Mouse (Mus musculus): ENCODE data around the gene Gpr27. TPM values are rescaled to one million over a fixed set of nuclear protein-coding genes. Genes with fewer than 3 reads are reported as not detected.

The Gpr27 gene
- polyA plus RNA-seq, 1 experiment, result 0.99 TPM

DNA sequence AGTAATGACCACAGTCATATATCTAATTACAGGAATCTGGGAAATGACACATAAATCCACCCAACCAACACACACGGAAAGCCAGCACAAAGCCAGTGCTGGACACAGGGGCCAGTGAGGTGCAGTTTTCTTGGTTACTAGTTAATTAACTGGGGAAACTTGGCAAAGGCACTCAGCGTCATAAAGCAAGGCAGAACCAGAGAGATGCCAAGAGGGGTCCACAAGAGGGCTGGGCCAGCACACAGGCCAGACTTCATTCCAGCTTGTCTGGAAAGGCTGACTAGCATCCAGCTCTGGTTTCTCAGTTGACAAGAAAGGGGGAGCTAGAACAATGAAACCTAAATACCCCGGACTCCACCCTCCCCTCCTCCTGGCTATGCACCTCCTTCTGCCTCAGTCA lies 8.0 kb downstream of the Gpr27 start:
- DNase-seq, result peak; percentile 45
- Histone ChIP-seq H3K27ac (ENCODE audit: insufficient read depth, low read depth, low read length) (no peak overlapping the region), H3K4me1 (ENCODE audit: control insufficient read depth, insufficient read depth, low read length) (no peaks in the 10 kb centered on the region), H3K36me3 (ENCODE audit: control insufficient read depth, insufficient read depth, low read length) (no peaks in the 10 kb centered on the region), H3K4me3 (ENCODE audit: insufficient read depth, low read depth, low read length) (no peak overlapping the region), H3K27me3 (replicated peaks; ENCODE audit: control insufficient read depth, insufficient read depth, low read length) (no peaks in the 10 kb centered on the region)
- WGBS, result 24% methylated on average over 3 of the region's 3 CpGs
- TF ChIP-seq CTCF (conservative IDR thresholded peaks at IDR 0.05; ENCODE audit: insufficient read depth, insufficient read length, low read depth, low read length) (no peak), POLR2A (IDR thresholded peaks at IDR 0.05; ENCODE audit: low read depth, low read length) (no peak)

DNA sequence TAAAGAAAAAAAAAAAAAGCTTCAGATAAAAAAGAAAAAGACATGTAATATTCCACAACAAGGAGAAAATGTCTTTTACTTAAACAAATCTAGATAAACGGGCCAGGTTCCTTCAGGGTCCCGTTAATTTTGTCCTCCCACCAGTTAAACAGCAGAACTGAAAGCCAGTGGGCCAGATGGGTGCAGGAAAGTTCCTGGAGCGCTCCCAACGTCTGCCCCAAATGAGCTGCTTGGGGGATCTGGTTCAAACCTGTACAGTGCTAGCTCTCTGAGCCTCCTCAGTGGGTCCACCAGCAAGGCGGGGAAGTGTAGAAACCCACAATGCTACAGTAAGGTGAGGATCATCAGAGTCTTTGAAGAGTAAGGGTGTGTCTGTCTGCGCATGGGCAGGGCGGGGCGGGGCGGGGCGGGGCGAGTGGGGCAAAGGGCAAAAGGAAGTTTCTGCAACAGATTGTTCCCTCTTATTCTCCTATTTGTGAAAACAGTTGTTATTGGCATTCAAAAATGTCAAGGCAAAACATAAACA lies 19.2 kb downstream of the Gpr27 start:
- Histone ChIP-seq H3K4me1 (ENCODE audit: control insufficient read depth, insufficient read depth, low read length) (no peaks in the 10 kb centered on the region), H3K36me3 (ENCODE audit: control insufficient read depth, insufficient read depth, low read length) (no peaks in the 10 kb centered on the region), H3K27me3 (replicated peaks; ENCODE audit: control insufficient read depth, insufficient read depth, low read length) (no peaks in the 10 kb centered on the region), H3K27ac (ENCODE audit: insufficient read depth, low read depth, low read length) (no peak overlapping the region), H3K4me3 (ENCODE audit: insufficient read depth, low read depth, low read length) (no peak overlapping the region)
- DNase-seq, result no peak
- no peak for TF ChIP-seq CTCF (conservative IDR thresholded peaks at IDR 0.05; ENCODE audit: insufficient read depth, insufficient read length, low read depth, low read length)
- TF ChIP-seq POLR2A (IDR thresholded peaks at IDR 0.05; ENCODE audit: low read depth, low read length), result no peak
- WGBS, result 73% methylated on average over 11 of the region's 11 CpGs

DNA sequence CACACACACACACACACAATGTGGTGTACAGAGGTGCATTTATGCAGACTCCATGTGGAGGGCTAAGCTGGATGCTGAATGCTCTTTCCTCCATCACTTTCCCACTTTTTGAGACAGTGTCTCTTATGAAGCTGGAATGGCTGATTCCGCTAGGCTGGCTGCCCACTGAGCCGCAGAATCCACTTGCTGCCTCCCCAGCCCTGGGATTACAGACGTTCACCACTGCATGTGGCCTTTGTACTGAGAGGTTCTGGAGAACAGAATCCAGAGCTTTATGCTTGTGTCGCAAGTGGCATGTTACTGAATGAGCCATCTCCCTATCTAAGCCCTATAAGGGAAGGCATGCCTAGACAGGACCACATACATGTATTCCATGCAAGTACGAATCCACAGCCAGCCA lies 20.8 kb downstream of the Gpr27 start:
- Histone ChIP-seq H3K36me3 (ENCODE audit: control insufficient read depth, insufficient read depth, low read length) (no peaks in the 10 kb centered on the region), H3K27ac (ENCODE audit: insufficient read depth, low read depth, low read length) (no peak overlapping the region), H3K27me3 (replicated peaks; ENCODE audit: control insufficient read depth, insufficient read depth, low read length) (no peaks in the 10 kb centered on the region), H3K4me1 (ENCODE audit: control insufficient read depth, insufficient read depth, low read length) (no peaks in the 10 kb centered on the region), H3K4me3 (ENCODE audit: insufficient read depth, low read depth, low read length) (no peak overlapping the region)
- WGBS, result 82% methylated on average over 5 of the region's 5 CpGs
- no peak for TF ChIP-seq CTCF (conservative IDR thresholded peaks at IDR 0.05; ENCODE audit: insufficient read depth, insufficient read length, low read depth, low read length)
- no peak for TF ChIP-seq POLR2A (IDR thresholded peaks at IDR 0.05; ENCODE audit: low read depth, low read length)
- no peak for DNase-seq

DNA sequence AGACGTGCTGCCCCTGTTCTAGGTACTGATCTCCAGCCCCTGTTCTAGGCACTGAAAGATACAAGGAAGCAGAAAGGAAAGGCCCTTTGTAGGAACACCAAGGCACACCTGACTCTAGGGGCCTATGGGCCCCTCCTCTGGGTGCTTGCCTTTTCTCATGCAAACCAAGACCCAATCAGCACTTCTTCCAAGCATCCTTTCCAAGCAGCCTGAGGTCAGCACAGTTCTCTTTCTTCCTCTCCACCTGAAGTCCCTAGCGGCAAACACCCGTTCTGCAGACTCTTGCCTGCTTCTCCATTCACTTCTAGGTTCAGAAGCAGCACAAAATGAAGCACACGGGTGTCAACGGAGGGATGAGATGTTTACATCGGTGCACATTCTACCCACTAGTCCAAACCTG lies 22.7 kb downstream of the Gpr27 start:
- H3K27ac ChIP-seq (ENCODE audit: insufficient read depth, low read depth, low read length), result no peak overlapping the region
- H3K36me3 ChIP-seq (ENCODE audit: control insufficient read depth, insufficient read depth, low read length), result no peaks in the 10 kb centered on the region
- H3K4me3 ChIP-seq (ENCODE audit: insufficient read depth, low read depth, low read length), result no peak overlapping the region
- no peaks in the 10 kb centered on the region for H3K27me3 ChIP-seq (replicated peaks; ENCODE audit: control insufficient read depth, insufficient read depth, low read length)
- TF ChIP-seq POLR2A (IDR thresholded peaks at IDR 0.05; ENCODE audit: low read depth, low read length) (no peak), CTCF (conservative IDR thresholded peaks at IDR 0.05; ENCODE audit: insufficient read depth, insufficient read length, low read depth, low read length) (no peak)
- WGBS, result 77% methylated on average over 6 of the region's 6 CpGs
- DNase-seq, result no peak
- no peaks in the 10 kb centered on the region for H3K4me1 ChIP-seq (ENCODE audit: control insufficient read depth, insufficient read depth, low read length)

DNA sequence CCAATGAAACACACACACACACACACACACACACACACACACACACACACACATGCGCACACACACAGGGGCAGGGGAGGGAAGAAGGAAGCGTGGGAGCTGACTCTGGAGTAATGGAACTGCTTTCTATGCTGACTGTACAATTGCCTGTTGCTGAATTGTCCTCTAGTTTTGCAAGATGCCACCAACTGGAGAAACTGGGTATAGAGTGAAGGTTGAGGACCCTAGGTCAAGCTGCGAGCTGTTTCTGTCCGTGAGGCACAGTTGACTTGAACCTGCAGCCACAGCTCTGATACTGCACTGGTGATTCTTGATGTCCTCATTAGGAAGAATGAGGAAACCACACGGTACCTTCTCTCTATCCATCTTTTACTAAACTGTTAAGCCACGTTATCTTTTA lies 23.4 kb downstream of the Gpr27 start:
- Histone ChIP-seq H3K36me3 (ENCODE audit: control insufficient read depth, insufficient read depth, low read length) (no peaks in the 10 kb centered on the region), H3K4me3 (ENCODE audit: insufficient read depth, low read depth, low read length) (no peak overlapping the region), H3K27ac (ENCODE audit: insufficient read depth, low read depth, low read length) (no peak overlapping the region), H3K27me3 (replicated peaks; ENCODE audit: control insufficient read depth, insufficient read depth, low read length) (no peaks in the 10 kb centered on the region), H3K4me1 (ENCODE audit: control insufficient read depth, insufficient read depth, low read length) (no peaks in the 10 kb centered on the region)
- DNase-seq, result no peak
- TF ChIP-seq POLR2A (IDR thresholded peaks at IDR 0.05; ENCODE audit: low read depth, low read length) (no peak), CTCF (conservative IDR thresholded peaks at IDR 0.05; ENCODE audit: insufficient read depth, insufficient read length, low read depth, low read length) (no peak)
- WGBS, result 59% methylated on average over 6 of the region's 6 CpGs

DNA sequence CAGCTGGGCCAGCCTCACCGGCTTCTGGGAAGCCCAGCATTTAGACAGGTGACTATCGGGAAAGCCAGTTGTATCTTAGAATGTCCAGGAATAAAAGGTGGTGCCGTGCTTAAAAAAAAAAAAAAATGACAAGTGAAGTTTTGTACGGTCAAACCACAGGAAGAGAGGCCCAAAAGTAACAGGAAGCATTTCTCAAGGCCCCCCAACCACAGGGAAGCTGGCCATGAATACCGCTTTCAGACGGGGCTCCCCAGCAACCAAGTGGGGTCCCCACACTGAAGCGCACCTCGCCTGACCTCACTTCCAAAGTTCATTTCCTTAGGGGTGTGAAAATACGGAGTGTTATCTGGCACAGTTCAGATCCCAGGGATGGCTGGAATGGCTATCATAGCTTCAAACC lies 28.6 kb downstream of the Gpr27 start:
- Histone ChIP-seq H3K4me3 (ENCODE audit: insufficient read depth, low read depth, low read length) (no peak overlapping the region), H3K4me1 (ENCODE audit: control insufficient read depth, insufficient read depth, low read length) (no peaks in the 10 kb centered on the region), H3K27ac (ENCODE audit: insufficient read depth, low read depth, low read length) (no peak overlapping the region), H3K27me3 (replicated peaks; ENCODE audit: control insufficient read depth, insufficient read depth, low read length) (no peaks in the 10 kb centered on the region), H3K36me3 (ENCODE audit: control insufficient read depth, insufficient read depth, low read length) (no peaks in the 10 kb centered on the region)
- TF ChIP-seq POLR2A (IDR thresholded peaks at IDR 0.05; ENCODE audit: low read depth, low read length) (no peak), CTCF (conservative IDR thresholded peaks at IDR 0.05; ENCODE audit: insufficient read depth, insufficient read length, low read depth, low read length) (no peak)
- WGBS, result 82% methylated on average over 9 of the region's 9 CpGs
- DNase-seq, result no peak

DNA sequence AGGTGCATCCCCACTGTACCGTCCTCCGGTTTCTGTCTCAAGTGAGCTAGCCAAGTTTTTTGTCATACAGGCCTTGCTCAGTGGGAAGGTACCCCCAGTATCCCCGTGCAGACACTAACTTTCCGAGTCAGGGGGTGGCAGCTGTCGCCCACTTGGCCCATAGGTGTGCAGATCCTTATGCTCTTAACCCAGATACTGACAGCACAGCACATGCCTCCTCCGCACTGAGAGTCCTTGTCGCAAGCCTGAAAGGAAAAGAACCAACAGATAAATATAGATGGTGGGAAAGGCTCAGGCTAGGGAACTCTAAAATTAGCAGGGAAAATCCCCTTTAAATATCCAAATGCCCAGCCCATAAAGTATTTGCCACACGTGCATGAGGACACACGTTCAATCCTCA lies 29.9 kb downstream of the Gpr27 start:
- Histone ChIP-seq H3K4me3 (ENCODE audit: insufficient read depth, low read depth, low read length) (no peak overlapping the region), H3K4me1 (ENCODE audit: control insufficient read depth, insufficient read depth, low read length) (no peaks in the 10 kb centered on the region), H3K27me3 (replicated peaks; ENCODE audit: control insufficient read depth, insufficient read depth, low read length) (no peaks in the 10 kb centered on the region), H3K36me3 (ENCODE audit: control insufficient read depth, insufficient read depth, low read length) (no peaks in the 10 kb centered on the region), H3K27ac (ENCODE audit: insufficient read depth, low read depth, low read length) (no peak overlapping the region)
- TF ChIP-seq POLR2A (IDR thresholded peaks at IDR 0.05; ENCODE audit: low read depth, low read length) (no peak), CTCF (conservative IDR thresholded peaks at IDR 0.05; ENCODE audit: insufficient read depth, insufficient read length, low read depth, low read length) (no peak)
- no peak for DNase-seq
- WGBS, result 90% methylated on average over 9 of the region's 9 CpGs

Measured in kidney, adult 2 months (tissue).